Mouse (Mus musculus): ENCODE results near the gene Ubr7. TPM values are rescaled to one million over a fixed set of nuclear protein-coding genes. Genes with fewer than 3 reads are reported as not detected.

Gene Ubr7
- 39.7 and 44.6 TPM in 2 replicates for polyA plus RNA-seq (2012; rRNA removed)

GRCm38 (mm10) chr12:102757689-102758402, at the start of gene Ubr7, which contains the start of the genes Gm28051 and Gon7:
Gene Ubr7, plus strand, starts transcription at chr12:102757967.
Gene Gm28051, minus strand, starts transcription at chr12:102757765.
Gene Gon7, minus strand, starts transcription at chr12:102757803.

DNA sequence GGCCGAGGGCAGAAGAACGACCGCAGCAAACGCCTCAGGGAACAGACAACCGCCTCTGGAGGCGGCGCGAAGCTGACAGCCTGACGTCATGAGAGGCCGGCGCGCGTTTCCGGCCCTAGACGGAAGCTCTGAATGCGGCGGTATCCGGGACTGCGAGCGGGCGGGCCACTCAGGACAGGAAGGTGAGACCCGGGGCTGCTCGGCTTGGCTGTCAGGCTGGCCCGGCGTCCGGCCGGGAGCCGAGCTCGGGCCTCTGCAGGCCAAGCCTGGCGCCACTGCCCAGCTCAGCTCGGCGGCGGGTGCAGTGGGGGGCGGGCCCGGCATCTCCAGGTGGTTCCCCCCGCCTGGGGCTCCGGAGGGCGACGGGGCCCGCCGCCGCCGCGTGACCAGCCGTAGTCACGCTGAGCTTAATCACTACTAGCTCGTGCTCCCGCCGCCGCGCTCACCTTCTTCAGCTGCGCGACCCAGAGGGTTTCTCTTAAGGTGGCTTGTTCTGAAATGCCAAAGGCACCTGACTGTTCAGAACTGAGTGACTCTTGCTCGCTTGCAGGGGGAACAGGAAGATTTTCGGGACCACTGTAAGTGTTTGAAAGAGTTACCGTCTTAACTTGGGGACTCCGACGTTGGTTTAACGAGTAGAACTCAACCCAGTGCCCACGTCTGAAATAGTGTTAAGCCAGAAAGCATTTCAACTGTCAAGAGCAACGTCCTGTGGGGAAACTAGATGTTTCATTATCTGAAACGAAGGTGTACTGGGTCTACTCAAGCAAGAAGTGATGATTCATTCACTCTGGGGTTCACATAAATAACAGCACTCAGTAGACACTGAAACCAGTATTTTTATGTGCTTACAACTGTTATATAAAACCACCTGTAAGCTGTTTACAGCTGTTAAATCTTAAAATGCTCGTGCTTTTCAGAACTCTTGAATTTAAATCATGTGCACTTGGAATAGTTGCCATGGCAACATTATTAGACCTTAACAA, 13.9 kb upstream of the Ubr7 start, which contains the start of the genes Moap1 and Tmem251:
Gene Moap1 (minus strand): TSS at position 73 of the 986 bp plus-strand sequence.
Gene Tmem251 (plus strand): TSS at position 174 of the 986 bp plus-strand sequence.

DNA sequence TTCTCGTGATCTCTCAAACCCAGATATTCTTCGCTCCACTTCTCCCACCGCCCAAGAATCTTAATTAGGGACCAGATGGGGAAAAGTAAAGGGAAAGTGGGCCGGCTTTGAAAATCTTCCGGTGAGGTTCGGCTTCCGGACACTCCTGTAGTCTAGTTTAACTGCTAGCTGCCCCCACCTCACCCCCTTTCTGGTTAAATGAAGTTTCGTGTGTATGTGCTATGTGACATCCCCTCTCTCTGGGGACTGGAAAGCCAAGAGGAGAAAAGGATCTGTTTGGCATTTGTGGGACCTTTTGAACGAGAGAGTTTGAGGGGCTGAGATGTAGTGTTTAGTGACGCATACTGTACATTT, 613 bp downstream of the Ubr7 start, which contains the start of gene Gm20604:
Gene Gm20604 (minus strand): TSS at position 270 of the 354 bp plus-strand sequence.

Other genes starting within 250 kb of the Ubr7 start
- gene Chga, start 203.0 kb upstream of the Ubr7 start, polyA plus RNA-seq (2012; rRNA removed), result 59.4 and 65.5 TPM in 2 replicates
- 24.3 and 32.8 TPM in 2 replicates for gene Itpk1, start 53.0 kb upstream of the Ubr7 start, polyA plus RNA-seq (2012; rRNA removed)
- gene Moap1, start 14.3 kb upstream of the Ubr7 start, polyA plus RNA-seq (2012; rRNA removed), result 9.8 and 10.2 TPM in 2 replicates
- 4.3 and 4.8 TPM in 2 replicates for gene Tmem251, start 14.2 kb upstream of the Ubr7 start, polyA plus RNA-seq (2012; rRNA removed)
- gene Gm28051, start 202 bp upstream of the Ubr7 start, polyA plus RNA-seq (2012; rRNA removed), result not detected in 2 replicates
- 29.3 and 31.9 TPM in 2 replicates for gene Gon7, start 164 bp upstream of the Ubr7 start, polyA plus RNA-seq (2012; rRNA removed)
- 33.0 and 33.7 TPM in 2 replicates for gene Gm20604, start 705 bp downstream of the Ubr7 start, polyA plus RNA-seq (2012; rRNA removed)
- 23.7 and 25.3 TPM in 2 replicates for gene Btbd7, start 120.5 kb downstream of the Ubr7 start, polyA plus RNA-seq (2012; rRNA removed)
- gene Cox8c, start 141.3 kb downstream of the Ubr7 start, polyA plus RNA-seq (2012; rRNA removed), result not detected in 2 replicates
- gene Unc79, start 190.9 kb downstream of the Ubr7 start, polyA plus RNA-seq (2012; rRNA removed), result 28.0 and 31.8 TPM in 2 replicates